Mouse (Mus musculus): ENCODE results near the gene Gcgr. TPM values are rescaled to one million over a fixed set of nuclear protein-coding genes. Genes with fewer than 3 reads are reported as not detected.

Gene Gcgr
- total and polyA plus RNA-seq, 3 experiments: 0.09 to 0.20 (median 0.13) TPM

DNA sequence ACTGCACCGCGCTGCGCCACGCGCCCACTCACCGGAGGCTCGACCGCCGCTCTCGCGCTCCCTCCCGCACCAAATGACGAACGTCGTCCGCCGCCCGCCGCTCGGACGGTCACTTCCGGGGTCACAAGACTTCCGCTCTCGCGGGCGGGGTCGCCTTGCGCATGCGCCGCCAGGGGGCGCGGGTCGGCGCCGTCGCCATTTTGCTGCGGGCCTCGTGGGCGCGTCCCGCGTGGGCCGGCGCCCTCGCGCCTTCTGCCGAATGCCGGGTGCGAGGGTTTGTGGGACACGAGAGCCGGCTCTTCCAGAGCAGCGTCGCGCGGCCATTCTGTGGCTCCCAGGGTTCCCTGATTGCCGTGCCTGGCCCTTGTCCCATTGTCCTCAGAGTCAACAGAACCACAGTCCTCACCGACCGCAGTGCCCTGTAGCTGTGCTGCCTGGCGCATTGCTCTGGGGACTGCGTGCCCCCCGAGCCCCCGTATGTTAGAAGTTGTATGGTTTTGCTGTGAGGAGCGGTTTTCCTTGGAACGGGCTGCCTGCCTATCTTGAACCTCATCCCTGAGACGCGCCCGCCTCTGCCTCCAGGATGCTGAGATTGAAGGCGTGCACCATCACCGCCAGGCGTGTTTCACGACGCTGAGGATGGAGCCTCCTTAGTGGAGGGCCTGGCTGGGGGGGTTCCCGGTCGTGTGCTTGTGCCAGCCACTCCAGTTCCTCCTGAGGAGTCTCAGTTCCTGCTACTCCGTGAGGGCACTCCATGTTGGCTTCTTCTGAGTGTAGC lies 51.2 kb downstream of the Gcgr start, which contains the start of gene Arhgdia (continued):
- TF ChIP-seq JUND (conservative IDR thresholded peaks at IDR 0.05; ENCODE audit: low read depth, low read length): no peak
- peak; percentile 84 for TF ChIP-seq SIN3A (IDR thresholded peaks at IDR 0.05; ENCODE audit: low read length)
- TF ChIP-seq BHLHE40 (IDR thresholded peaks at IDR 0.05; ENCODE audit: low read depth, low read length): peak; percentile 77
- no peak; the same call in 1 of the 2 replicates for TF ChIP-seq GABPA (IDR thresholded peaks at IDR 0.05; ENCODE audit: insufficient replicate concordance, low read depth, low read length)
- peak; percentile 69 for TF ChIP-seq MEF2A (IDR thresholded peaks at IDR 0.05; ENCODE audit: borderline replicate concordance, low read depth, low read length)
- peak; percentile 100 for TF ChIP-seq ELF1 (IDR thresholded peaks at IDR 0.05; ENCODE audit: low read depth, low read length)
- peak; percentile 5 for TF ChIP-seq ETS1 (conservative IDR thresholded peaks at IDR 0.05; ENCODE audit: low read depth, low read length)
- TF ChIP-seq MAX (IDR thresholded peaks at IDR 0.05; ENCODE audit: low read length): peak; percentile 97
- TF ChIP-seq IRF4 (IDR thresholded peaks at IDR 0.05; ENCODE audit: low read depth, low read length): peak; percentile 61; the same call in 1 of the 2 replicates

DNA sequence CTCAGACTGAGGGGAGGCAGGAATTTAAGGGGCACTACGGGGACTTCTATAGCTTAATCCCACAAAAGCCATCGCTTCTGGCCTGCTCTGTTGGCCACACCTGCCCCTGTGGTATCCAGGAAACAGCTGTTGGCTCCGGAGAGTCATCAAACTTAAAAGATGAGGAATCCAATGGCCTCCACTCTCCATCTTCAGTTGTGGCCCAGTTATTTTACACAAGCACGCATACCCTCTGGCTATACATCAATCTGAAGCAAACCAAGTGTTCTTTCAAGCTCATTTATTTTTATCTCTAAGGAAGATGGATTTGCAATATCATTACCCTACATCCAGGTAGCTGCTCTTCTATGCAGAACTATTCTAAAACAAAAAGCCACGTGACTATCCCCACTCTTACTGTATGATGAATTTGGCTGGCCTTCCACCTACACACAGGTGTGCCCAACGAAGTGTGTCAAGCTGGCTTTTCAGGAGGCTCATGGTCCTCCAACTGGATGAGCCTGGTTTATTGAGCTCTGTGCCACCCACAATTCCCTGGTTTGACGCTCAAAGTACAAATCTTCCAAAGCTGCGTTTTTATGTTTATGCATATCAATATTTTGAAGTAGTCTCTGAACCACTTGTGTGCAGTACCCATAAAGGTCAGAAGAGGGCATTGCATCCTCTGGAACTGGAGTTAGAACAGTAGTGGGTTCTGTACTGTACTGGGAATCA lies 51.9 kb downstream of the Gcgr start:
- H3K36me3 ChIP-seq (replicated peaks in 1 of 2; ENCODE audit: control insufficient read depth in 1 of 2, insufficient read depth in 1 of 2, low read length in 1 of 2): peaks cover 50 to 64% of the 10 kb centered on the region in 2 experiments
- H3K79me2 ChIP-seq (replicated peaks; ENCODE audit: control insufficient read depth, extremely low read depth, insufficient read depth, poor library complexity, severe bottlenecking): peaks cover 27% of the 10 kb centered on the region
- peaks cover 11 to 40% of the 10 kb centered on the region in 2 experiments for H3K4me1 ChIP-seq (ENCODE audit: control insufficient read depth in 1 of 2, insufficient read depth in 2 of 2)
- dilution Hi-C loops (cut with MboI; ENCODE audit: extremely low pct_ligation_motif_present, extremely low pct_unique_long_range_greater_than_20kb, low sequenced_read_pairs): no loop called here
- peak overlapping the region; percentile 93 for H3K9ac ChIP-seq (ENCODE audit: insufficient read depth, low read depth)
- peak overlapping the region; percentile 74 for H3K4me2 ChIP-seq (ENCODE audit: insufficient read depth, low read depth, poor library complexity, severe bottlenecking)
- H3K27ac ChIP-seq (ENCODE audit: insufficient read depth, low read depth): peak overlapping the region; percentile 89
- peaks cover 4% of the 10 kb centered on the region for H3K9me3 ChIP-seq (replicated peaks; ENCODE audit: low read length)
- H3K27me3 ChIP-seq (replicated peaks): no peaks in the 10 kb centered on the region
- DNase-seq (ENCODE audit: extremely low read depth): peak; percentile 75
- peak overlapping the region; percentile 61 to 85 (median 77) for H3K4me3 ChIP-seq (replicated peaks in 1 of 3; ENCODE audit: low read depth in 2 of 3, low read length in 2 of 3, poor library complexity in 1 of 3)
- no peak for TF ChIP-seq E2F4 (IDR thresholded peaks at IDR 0.05; ENCODE audit: insufficient replicate concordance, low read depth, low read length)
- TF ChIP-seq IRF4 (IDR thresholded peaks at IDR 0.05; ENCODE audit: low read depth, low read length): no peak
- TF ChIP-seq NELFE (IDR thresholded peaks at IDR 0.05; ENCODE audit: low read depth, low read length): no peak
- peak; percentile 67 for TF ChIP-seq BHLHE40 (IDR thresholded peaks at IDR 0.05; ENCODE audit: low read depth, low read length)
- no peak for TF ChIP-seq CHD2 (IDR thresholded peaks at IDR 0.05; ENCODE audit: low read length)
- TF ChIP-seq USF2 (conservative IDR thresholded peaks at IDR 0.05; ENCODE audit: low read depth, low read length): peak; percentile 82
- peak; percentile 58; the same call in 1 of the 2 replicates for TF ChIP-seq MYC (IDR thresholded peaks at IDR 0.05; ENCODE audit: low read depth, low read length)
- TF ChIP-seq MAX (IDR thresholded peaks at IDR 0.05; ENCODE audit: low read length): peak; percentile 86
- no peak for TF ChIP-seq JUND (conservative IDR thresholded peaks at IDR 0.05; ENCODE audit: low read depth, low read length)
- no peak; the same call in 1 of the 2 replicates for TF ChIP-seq SIN3A (IDR thresholded peaks at IDR 0.05; ENCODE audit: low read length)
- no peak for TF ChIP-seq RCOR1 (conservative IDR thresholded peaks at IDR 0.05; ENCODE audit: low read depth, low read length)
- no peak for TF ChIP-seq PAX5 (IDR thresholded peaks at IDR 0.05; ENCODE audit: low read length)
- TF ChIP-seq MXI1 (IDR thresholded peaks at IDR 0.05; ENCODE audit: low read depth, low read length): no peak
- TF ChIP-seq SMC3 (IDR thresholded peaks at IDR 0.05; ENCODE audit: low read depth, low read length): peak; percentile 6; the same call in 1 of the 2 replicates
- TF ChIP-seq ETS1 (conservative IDR thresholded peaks at IDR 0.05; ENCODE audit: low read depth, low read length): no peak
- TF ChIP-seq RAD21 (IDR thresholded peaks at IDR 0.05; ENCODE audit: low read depth, low read length): peak; percentile 44
- TF ChIP-seq POLR2AphosphoS2 (IDR thresholded peaks at IDR 0.05; ENCODE audit: low read depth, low read length): 0 out of 2 replicates have a peak, but pooled peaks have one; percentile 27
- TF ChIP-seq TCF12 (IDR thresholded peaks at IDR 0.05; ENCODE audit: low read depth, low read length): peak; percentile 34; the same call in 1 of the 2 replicates
- TF ChIP-seq HCFC1 (IDR thresholded peaks at IDR 0.05; ENCODE audit: low read depth, low read length): no peak
- TF ChIP-seq EP300 (IDR thresholded peaks at IDR 0.05; ENCODE audit: low read length): 0 out of 2 replicates have a peak, but pooled peaks have one; percentile 2
- TF ChIP-seq TBP (conservative IDR thresholded peaks at IDR 0.05; ENCODE audit: low read depth, low read length): 0 out of 2 replicates have a peak, but pooled peaks have one; percentile 45
- no peak for TF ChIP-seq ZKSCAN1 (IDR thresholded peaks at IDR 0.05; ENCODE audit: borderline replicate concordance, low read depth, low read length)
- TF ChIP-seq ZC3H11A (IDR thresholded peaks at IDR 0.05; ENCODE audit: low read depth, low read length): no peak
- no peak for TF ChIP-seq KAT2A (IDR thresholded peaks at IDR 0.05; ENCODE audit: insufficient replicate concordance, low read length)
- TF ChIP-seq USF1 (IDR thresholded peaks at IDR 0.05; ENCODE audit: low read depth, low read length): peak; percentile 69
- no peak for TF ChIP-seq MAZ (IDR thresholded peaks at IDR 0.05; ENCODE audit: low read depth, low read length)
- 0 out of 2 replicates have a peak, but pooled peaks have one; percentile 5 for TF ChIP-seq POLR2A (IDR thresholded peaks at IDR 0.05; ENCODE audit: low read depth, low read length)
- TF ChIP-seq CTCF (conservative IDR thresholded peaks at IDR 0.05 in 1 of 2, IDR thresholded peaks at IDR 0.05 in 1 of 2; ENCODE audit: low read depth in 2 of 2, low read length in 2 of 2): peak; percentile 65 to 81
- in situ Hi-C loops (cut with MboI; ENCODE audit: low pct_ligation_motif_present, low pct_unique_long_range_greater_than_20kb, low sequenced_read_pairs): no loop called here
